Mouse (Mus musculus) heart, adult 2 months (tissue): ENCODE results near the gene Cfap77.

Experiments used
- CTCF ChIP-seq: fragments of 200-600 bp; IDR thresholded peaks from 2 replicates; pipeline ENCODE4 v1.8.1; 2022; ENCODE audit warnings: antibody characterized with exemption, mild to moderate bottlenecking, moderate library complexity
- EP300 ChIP-seq: fragments of 200-500 bp; IDR thresholded peaks from 2 replicates; pipeline ENCODE4 v1.6.1; 2011; ENCODE audit warnings: low read depth, low read length, control low read depth; ENCODE audit not compliant: insufficient read depth
- POLR2A ChIP-seq: fragments of 200-500 bp; IDR thresholded peaks from 2 replicates; pipeline ENCODE4 v1.6.1; 2011; ENCODE audit warnings: mild to moderate bottlenecking, low read depth, low read length, control low read depth; ENCODE audit not compliant: insufficient read depth

DNA sequence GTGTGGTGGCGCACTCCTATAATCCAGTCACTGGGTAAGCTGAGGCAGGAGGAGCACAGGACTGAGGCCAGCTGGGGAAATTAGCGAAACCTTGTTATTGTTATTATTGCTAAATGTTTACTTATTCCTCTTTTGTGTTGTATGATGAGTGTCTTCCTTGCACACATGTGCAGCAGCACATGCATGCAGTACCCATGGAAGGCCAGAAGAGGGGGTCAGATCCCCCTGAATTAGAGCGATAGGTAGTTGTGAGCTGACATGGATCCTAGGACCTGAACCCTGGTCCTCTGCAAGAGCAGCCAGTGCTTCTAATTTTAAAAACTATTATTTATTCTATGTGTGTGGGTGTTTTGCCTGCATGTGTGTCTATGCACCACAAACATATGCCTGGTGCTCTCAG, 124.3 kb downstream of the Cfap77 start:
- TF ChIP-seq CTCF: peak; percentile 8; the same call in 1 of the 2 replicates
- no peak for TF ChIP-seq EP300
- TF ChIP-seq POLR2A: no peak
